Mouse (Mus musculus) small intestine, adult 2 months (tissue): Measurements from ENCODE around the gene Ptcd2.

ENCODE experiments used
- CTCF ChIP-seq: fragments of 200-500 bp; IDR thresholded peaks from 2 replicates; pipeline ENCODE4 v1.5.1; 2012; ENCODE audit warnings: low read depth, mild to moderate bottlenecking, control low read depth, inconsistent platforms, low read length, moderate library complexity, mixed read lengths; ENCODE audit not compliant: insufficient replicate concordance, insufficient read length; ENCODE audit errors: extremely low read depth
- POLR2A ChIP-seq: fragments of 200-500 bp; IDR thresholded peaks from 2 replicates; pipeline ENCODE4 v1.6.1; 2012; ENCODE audit warnings: low read depth, mild to moderate bottlenecking, control low read depth, inconsistent platforms, low read length, moderate library complexity

DNA sequence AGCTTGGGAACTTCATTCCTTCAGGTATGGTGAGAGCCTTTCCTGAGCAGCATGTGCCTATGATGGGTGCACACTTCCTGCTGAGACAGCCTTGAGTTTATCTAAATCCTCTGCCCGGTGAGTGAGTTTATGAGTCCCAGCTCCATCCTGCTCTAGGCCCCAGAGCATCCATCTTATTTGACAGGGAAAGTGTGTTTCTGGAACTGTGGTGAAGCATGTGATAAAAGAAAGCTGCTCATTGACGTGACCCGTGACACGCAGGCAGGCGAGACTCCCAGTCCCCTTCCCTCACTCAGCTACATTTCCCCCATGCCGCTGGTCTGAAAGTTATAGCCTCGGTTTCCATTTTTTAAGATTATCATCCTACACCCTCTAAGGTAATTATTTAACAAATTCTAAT is 11.4 kb upstream of the Ptcd2 start:
- TF ChIP-seq POLR2A (no peak), CTCF (no peak)
